Mouse (Mus musculus) neural tube, embryonic 15.5 days (tissue): ENCODE measurements around the gene Hspa5. TPM values are rescaled to one million over a fixed set of nuclear protein-coding genes. Genes with fewer than 3 reads are reported as not detected.

ENCODE experiments used
- ATAC-seq: fragments of 200-750 bp; cut with Nextera tagmentation; 2 replicates; pipeline ENCODE4 v1.8.0; 2017; ENCODE audit warnings: mild to moderate bottlenecking, moderate TSS enrichment, moderate library complexity; ENCODE audit not compliant: low FRiP score
- H3K27ac ChIP-seq: fragments of 300-500 bp; sonication (generic); replicated peaks from 2 replicates; pipeline ENCODE4 v1.5.1; 2015; ENCODE audit warnings: mild to moderate bottlenecking, inconsistent platforms
- H3K27me3 ChIP-seq: fragments of 300-500 bp; sonication (generic); replicated peaks from 2 replicates; pipeline ENCODE4 v1.6.1; 2015; ENCODE audit warnings: inconsistent platforms
- H3K36me3 ChIP-seq: fragments of 300-500 bp; sonication (generic); 2 replicates; pipeline ENCODE4 v1.6.1; 2015; ENCODE audit warnings: inconsistent platforms
- H3K4me1 ChIP-seq: fragments of 300-500 bp; sonication (generic); 2 replicates; pipeline ENCODE4 v1.6.1; 2015; ENCODE audit warnings: inconsistent platforms
- H3K4me2 ChIP-seq: fragments of 300-500 bp; sonication (generic); 2 replicates; pipeline ENCODE4 v1.6.1; 2015; ENCODE audit warnings: inconsistent platforms, mild to moderate bottlenecking, moderate library complexity
- H3K4me3 ChIP-seq: fragments of 300-500 bp; sonication (generic); replicated peaks from 2 replicates; pipeline ENCODE4 v1.5.1; 2015; ENCODE audit warnings: mild to moderate bottlenecking, inconsistent platforms
- H3K9ac ChIP-seq: fragments of 300-500 bp; sonication (generic); replicated peaks from 2 replicates; pipeline ENCODE4 v1.6.1; 2015; ENCODE audit warnings: mild to moderate bottlenecking, inconsistent platforms
- H3K9me3 ChIP-seq: fragments of 300-500 bp; sonication (generic); replicated peaks from 2 replicates; pipeline ENCODE4 v1.6.1; 2016; ENCODE audit warnings: inconsistent platforms
- WGBS: fragments of 180-500 bp; shearing (Covaris S2); methylation state at CpG from one replicate; pipeline ENCODE4 v1.1.7; 2015; ENCODE audit warnings: mixed read lengths; 5-methylcytosine and 5-hydroxymethylcytosine counted together
- polyA plus RNA-seq: library from polyadenylated mRNA; unstranded; fragments of >200 nt; fragmentation: Nextera tagmentation; extraction: Ambion mirVana; gene quantifications from 2 replicates; pipeline ENCODE4 v1.2.1, GENCODE M21; 2015

Hspa5 gene
- polyA plus RNA-seq: 475 and 549 TPM in 2 replicates

GRCm38 (mm10) chr2:34771368-34772226 is at the start of gene Hspa5:
TSS of gene Hspa5 (plus strand) at chr2:34771970.
- H3K4me3 ChIP-seq: peak within 1 kb of the TSS; percentile 81
- under 1% methylated on average over 60 of the region's 60 CpGs for WGBS
- peaks cover 29% of the 10 kb centered on the region for H3K36me3 ChIP-seq
- peak; percentile 98 for ATAC-seq
- H3K4me2 ChIP-seq: peak within 1 kb of the TSS; percentile 69
- H3K9ac ChIP-seq: peak within 1 kb of the TSS; percentile 94
- H3K27me3 ChIP-seq: no peaks in the 10 kb centered on the region
- peaks cover 48% of the 10 kb centered on the region for H3K4me1 ChIP-seq
- H3K27ac ChIP-seq: peak within 1 kb of the TSS; percentile 92
- H3K9me3 ChIP-seq: no peaks in the 10 kb centered on the region

- 98% methylated on average over 5 of the region's 5 CpGs for WGBS
- no peaks in the 10 kb centered on the region for H3K4me1 ChIP-seq
- no peak overlapping the region for H3K4me3 ChIP-seq
- peaks cover 57% of the 10 kb centered on the region for H3K36me3 ChIP-seq
- H3K9me3 ChIP-seq: no peaks in the 10 kb centered on the region
- no peaks in the 10 kb centered on the region for H3K27me3 ChIP-seq
- no peak overlapping the region for H3K4me2 ChIP-seq
- H3K9ac ChIP-seq: no peak overlapping the region
- no peak for ATAC-seq
- no peak overlapping the region for H3K27ac ChIP-seq
These were observed 46.5 kb upstream of the Hspa5 start for GRCm38 (mm10) chr2:34725269-34725668.

- ATAC-seq: no peak
- Histone ChIP-seq H3K9ac (no peak overlapping the region), H3K27me3 (no peaks in the 10 kb centered on the region), H3K9me3 (no peaks in the 10 kb centered on the region), H3K4me1 (no peaks in the 10 kb centered on the region), H3K27ac (no peak overlapping the region), H3K36me3 (peaks cover 45% of the 10 kb centered on the region), H3K4me3 (no peak overlapping the region), H3K4me2 (no peak overlapping the region)
- WGBS: 96% methylated on average over 8 of the region's 8 CpGs
These were observed 44.6 kb upstream of the Hspa5 start for GRCm38 (mm10) chr2:34727045-34727728.

- Histone ChIP-seq H3K9ac (no peak overlapping the region), H3K9me3 (no peaks in the 10 kb centered on the region), H3K36me3 (no peaks in the 10 kb centered on the region; the same call in 1 of the 2 replicates), H3K27me3 (no peaks in the 10 kb centered on the region), H3K27ac (no peak overlapping the region), H3K4me1 (0 out of 2 replicates have a peak, but pooled peaks cover 3% of the 10 kb centered on the region), H3K4me2 (no peak overlapping the region), H3K4me3 (no peak overlapping the region)
- WGBS: 90% methylated on average over 1 of the region's 1 CpGs
- ATAC-seq: no peak
These were observed 35.1 kb upstream of the Hspa5 start for GRCm38 (mm10) chr2:34736626-34737025.

- no peaks in the 10 kb centered on the region for H3K9me3 ChIP-seq
- no peak for ATAC-seq
These were observed 33.9 kb upstream of the Hspa5 start for GRCm38 (mm10) chr2:34737911-34738310.

DNA sequence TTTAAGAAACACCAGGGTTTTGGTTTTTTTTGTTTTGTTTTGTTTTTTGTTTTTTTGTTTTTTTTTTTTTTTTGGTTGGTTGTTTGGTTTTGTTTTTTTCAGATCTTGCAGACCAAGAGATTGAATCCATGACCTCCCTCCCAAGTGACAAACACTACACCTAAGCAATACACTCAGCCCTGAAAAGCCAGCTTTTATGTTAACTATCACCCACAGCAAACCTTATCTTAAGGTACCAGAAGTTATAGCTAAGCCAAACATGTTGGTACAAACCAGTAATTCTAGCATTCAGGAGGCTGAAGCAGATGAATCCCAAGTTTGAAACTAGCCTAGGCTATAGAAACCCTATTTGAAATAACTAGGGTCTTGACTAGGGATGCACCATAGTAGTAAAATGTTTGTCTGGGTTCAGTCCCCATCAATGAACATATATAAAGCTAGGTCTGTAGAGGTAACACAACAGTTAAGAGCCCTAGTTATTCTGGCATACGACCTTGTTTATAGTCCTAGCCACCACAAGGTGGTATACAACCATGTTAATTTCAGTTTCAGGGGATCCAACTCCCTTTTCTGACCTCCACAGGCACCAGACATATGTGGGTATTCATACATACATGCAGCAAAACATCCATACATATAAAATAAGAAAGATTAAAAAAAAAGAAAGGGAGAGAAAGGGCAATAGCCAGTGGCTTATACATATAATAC is 31.9 kb upstream of the Hspa5 start:
- H3K27ac ChIP-seq: no peak overlapping the region
- ATAC-seq: no peak
- no peak overlapping the region for H3K4me2 ChIP-seq
- WGBS: 74% methylated on average over 1 of the region's 1 CpGs
- H3K9me3 ChIP-seq: no peaks in the 10 kb centered on the region
- H3K4me1 ChIP-seq: 0 out of 2 replicates have a peak, but pooled peaks cover 3% of the 10 kb centered on the region
- H3K9ac ChIP-seq: no peak overlapping the region
- 0 out of 2 replicates have a peak, but pooled peaks cover 7% of the 10 kb centered on the region for H3K36me3 ChIP-seq
- no peak overlapping the region for H3K4me3 ChIP-seq
- H3K27me3 ChIP-seq: no peaks in the 10 kb centered on the region

More at GRCm38 (mm10) chr2:34737911-34738310, 33.9 kb upstream of the Hspa5 start:
- H3K4me2 ChIP-seq: no peak overlapping the region
- WGBS: 82% methylated on average over 1 of the region's 1 CpGs
- 0 out of 2 replicates have a peak, but pooled peaks cover 3% of the 10 kb centered on the region for H3K4me1 ChIP-seq
- H3K36me3 ChIP-seq: peaks cover 3% of the 10 kb centered on the region; the same call in 1 of the 2 replicates
- no peaks in the 10 kb centered on the region for H3K27me3 ChIP-seq
- no peak overlapping the region for H3K4me3 ChIP-seq
- H3K27ac ChIP-seq: no peak overlapping the region
- no peak overlapping the region for H3K9ac ChIP-seq

GRCm38 (mm10) chr2:34741390-34742159 is 30.2 kb upstream of the Hspa5 start:
- ATAC-seq: no peak
- 93% methylated on average over 12 of the region's 12 CpGs for WGBS

DNA sequence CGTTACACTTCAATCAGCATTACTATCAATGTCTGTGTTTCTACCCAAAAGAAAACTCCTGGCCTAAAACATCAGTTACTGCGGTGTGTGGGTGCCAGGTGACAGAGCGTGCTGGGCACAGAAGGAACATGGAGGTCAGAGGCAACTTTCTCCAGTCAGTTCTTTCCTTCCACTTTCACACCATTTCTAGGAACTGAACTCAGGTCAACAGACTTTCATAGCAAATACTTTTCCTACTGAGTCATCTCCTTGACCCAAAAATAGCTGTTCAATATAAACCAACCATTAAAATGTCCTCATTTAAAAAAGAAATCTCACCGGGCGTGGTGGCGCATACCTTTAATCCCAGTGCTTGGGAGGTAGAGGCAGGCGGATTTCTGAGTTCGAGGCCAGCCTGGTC is 29.1 kb upstream of the Hspa5 start:
- Histone ChIP-seq H3K4me2 (no peak overlapping the region), H3K9me3 (no peaks in the 10 kb centered on the region), H3K4me3 (no peak overlapping the region), H3K4me1 (no peaks in the 10 kb centered on the region), H3K27ac (no peak overlapping the region), H3K9ac (no peak overlapping the region), H3K27me3 (no peaks in the 10 kb centered on the region), H3K36me3 (0 out of 2 replicates have a peak, but pooled peaks cover 7% of the 10 kb centered on the region)
- 96% methylated on average over 8 of the region's 8 CpGs for whole genome bisulfite sequencing
- ATAC-seq: no peak

More at GRCm38 (mm10) chr2:34741390-34742159, 30.2 kb upstream of the Hspa5 start:
- H3K27ac ChIP-seq: no peak overlapping the region
- no peak overlapping the region for H3K9ac ChIP-seq
- H3K27me3 ChIP-seq: no peaks in the 10 kb centered on the region
- no peaks in the 10 kb centered on the region for H3K9me3 ChIP-seq
- H3K4me3 ChIP-seq: no peak overlapping the region
- H3K36me3 ChIP-seq: 0 out of 2 replicates have a peak, but pooled peaks cover 7% of the 10 kb centered on the region
- no peak overlapping the region for H3K4me2 ChIP-seq
- H3K4me1 ChIP-seq: 0 out of 2 replicates have a peak, but pooled peaks cover 2% of the 10 kb centered on the region

DNA sequence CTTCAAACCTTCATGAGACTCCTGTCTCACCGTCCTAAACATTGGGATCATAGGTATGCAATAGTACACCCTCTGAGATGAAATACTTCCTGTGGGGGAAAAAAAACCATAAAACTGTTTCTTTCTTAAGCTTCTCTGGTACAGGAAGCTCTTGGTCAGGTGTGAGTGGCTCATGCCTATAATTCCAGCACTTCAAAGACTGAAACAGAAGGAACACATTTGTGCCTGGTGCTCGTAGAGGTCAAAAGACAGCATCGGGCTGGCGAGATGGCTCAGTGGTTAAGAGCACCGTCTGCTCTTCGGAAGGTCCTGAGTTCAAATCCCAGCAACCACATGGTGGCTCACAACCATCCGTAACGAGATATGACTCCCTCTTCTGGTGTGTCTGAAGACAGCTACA is 27.3 kb upstream of the Hspa5 start:
- WGBS: 97% methylated on average over 8 of the region's 8 CpGs

GRCm38 (mm10) chr2:34745673-34746072 is 26.1 kb upstream of the Hspa5 start:
- 93% methylated on average over 2 of the region's 2 CpGs for WGBS
- Histone ChIP-seq H3K9ac (no peak overlapping the region), H3K27ac (no peak overlapping the region), H3K36me3 (0 out of 2 replicates have a peak, but pooled peaks cover 7% of the 10 kb centered on the region), H3K4me3 (no peak overlapping the region), H3K4me2 (no peak overlapping the region), H3K4me1 (peaks cover 4% of the 10 kb centered on the region; the same call in 1 of the 2 replicates), H3K27me3 (no peaks in the 10 kb centered on the region), H3K9me3 (no peaks in the 10 kb centered on the region)
- ATAC-seq: no peak

More for the DNA sequence above, 27.3 kb upstream of the Hspa5 start:
- Histone ChIP-seq H3K4me3 (no peak overlapping the region), H3K4me1 (0 out of 2 replicates have a peak, but pooled peaks cover 2% of the 10 kb centered on the region), H3K27me3 (no peaks in the 10 kb centered on the region), H3K9ac (no peak overlapping the region), H3K27ac (no peak overlapping the region), H3K4me2 (no peak overlapping the region), H3K36me3 (0 out of 2 replicates have a peak, but pooled peaks cover 7% of the 10 kb centered on the region), H3K9me3 (no peaks in the 10 kb centered on the region)
- ATAC-seq: no peak
